Mouse (Mus musculus) limb, embryonic 12.5 days (tissue): ENCODE data around the gene Hpd. TPM values are rescaled to one million over a fixed set of nuclear protein-coding genes. Genes with fewer than 3 reads are reported as not detected.

Source experiments
- ATAC-seq: fragments of 200-750 bp; cut with Nextera tagmentation; 2 replicates; pipeline ENCODE4 v1.8.0; 2017; ENCODE audit warnings: low read depth, moderate TSS enrichment; ENCODE audit not compliant: insufficient number of reproducible peaks, insufficient read depth, low FRiP score, low TSS enrichment
- H3K27ac ChIP-seq: fragments of 300-500 bp; sonication (generic); 2 replicates; pipeline ENCODE4 v1.5.1; 2016; ENCODE audit warnings: mild to moderate bottlenecking, moderate library complexity
- H3K27me3 ChIP-seq: fragments of 300-500 bp; sonication (generic); 2 replicates; pipeline ENCODE4 v1.6.1; 2016; ENCODE audit warnings: mild to moderate bottlenecking, moderate library complexity
- H3K36me3 ChIP-seq: fragments of 300-500 bp; sonication (generic); 2 replicates; pipeline ENCODE4 v1.6.1; 2016; ENCODE audit warnings: mild to moderate bottlenecking, moderate library complexity
- H3K4me1 ChIP-seq: fragments of 300-500 bp; sonication (generic); replicated peaks from 2 replicates; pipeline ENCODE4 v1.6.1; 2016
- H3K4me2 ChIP-seq: fragments of 300-500 bp; sonication (generic); 2 replicates; pipeline ENCODE4 v1.6.1; 2016; ENCODE audit warnings: mild to moderate bottlenecking, moderate library complexity
- H3K4me3 ChIP-seq: fragments of 300-500 bp; sonication (generic); replicated peaks from 2 replicates; pipeline ENCODE4 v1.5.1; 2016; ENCODE audit warnings: mild to moderate bottlenecking
- H3K9ac ChIP-seq: fragments of 300-500 bp; sonication (generic); replicated peaks from 2 replicates; pipeline ENCODE4 v1.6.1; 2016; ENCODE audit warnings: mild to moderate bottlenecking, moderate library complexity
- H3K9me3 ChIP-seq: fragments of 300-500 bp; sonication (generic); 2 replicates; pipeline ENCODE4 v1.6.1; 2016; ENCODE audit warnings: mild to moderate bottlenecking, moderate library complexity
- WGBS: fragments of 180-500 bp; shearing (Covaris S2); methylation state at CpG from one replicate; pipeline ENCODE4 v1.1.7; 2016; 5-methylcytosine and 5-hydroxymethylcytosine counted together
- polyA plus RNA-seq: library from polyadenylated mRNA; unstranded; fragments of >200 nt; fragmentation: Nextera tagmentation; extraction: Ambion mirVana; gene quantifications from 2 replicates; pipeline ENCODE4 v1.2.1, GENCODE M21; 2016

Hpd gene
- polyA plus RNA-seq, 1 experiment from 2014 or later: not detected

- Histone ChIP-seq H3K9ac (no peak overlapping the region), H3K4me3 (no peak overlapping the region), H3K27ac (no peak overlapping the region), H3K4me1 (no peaks in the 10 kb centered on the region), H3K27me3 (peaks cover 8% of the 10 kb centered on the region), H3K9me3 (no peaks in the 10 kb centered on the region), H3K36me3 (no peaks in the 10 kb centered on the region), H3K4me2 (no peak overlapping the region)
- 84% methylated on average over 6 of the region's 6 CpGs for WGBS
- no peak for ATAC-seq
Measured at GRCm38 (mm10) chr5:123185966-123186365, 3.4 kb upstream of the Hpd start.

- no peak for ATAC-seq
- Histone ChIP-seq H3K4me1 (no peaks in the 10 kb centered on the region), H3K27me3 (peaks cover 8% of the 10 kb centered on the region), H3K4me3 (no peak overlapping the region), H3K36me3 (no peaks in the 10 kb centered on the region), H3K9me3 (0 out of 2 replicates have a peak, but pooled peaks cover 5% of the 10 kb centered on the region), H3K4me2 (no peak overlapping the region), H3K9ac (no peak overlapping the region), H3K27ac (no peak overlapping the region)
- 72% methylated on average over 6 of the region's 6 CpGs for WGBS
Measured at GRCm38 (mm10) chr5:123181536-123181935, 991 bp downstream of the Hpd start.

GRCm38 (mm10) chr5:123180390-123180789 is 2.1 kb downstream of the Hpd start:
- peaks cover 8% of the 10 kb centered on the region for H3K27me3 ChIP-seq
- no peak for ATAC-seq
- H3K4me2 ChIP-seq: no peak overlapping the region
- no peak overlapping the region for H3K27ac ChIP-seq
- H3K4me3 ChIP-seq: no peak overlapping the region
- H3K4me1 ChIP-seq: no peaks in the 10 kb centered on the region
- 0 out of 2 replicates have a peak, but pooled peaks cover 5% of the 10 kb centered on the region for H3K9me3 ChIP-seq
- H3K36me3 ChIP-seq: no peaks in the 10 kb centered on the region
- no peak overlapping the region for H3K9ac ChIP-seq
- 92% methylated on average over 15 of the region's 15 CpGs for WGBS

- no peak overlapping the region for H3K4me2 ChIP-seq
- no peaks in the 10 kb centered on the region; the same call in 1 of the 2 replicates for H3K27me3 ChIP-seq
- H3K9me3 ChIP-seq: peaks cover 5% of the 10 kb centered on the region; the same call in 1 of the 2 replicates
- H3K4me1 ChIP-seq: no peaks in the 10 kb centered on the region
- no peak overlapping the region for H3K4me3 ChIP-seq
- H3K27ac ChIP-seq: no peak overlapping the region
- no peak overlapping the region for H3K9ac ChIP-seq
- H3K36me3 ChIP-seq: no peaks in the 10 kb centered on the region
- 86% methylated on average over 5 of the region's 5 CpGs for whole genome bisulfite sequencing
- ATAC-seq: no peak
Measured at GRCm38 (mm10) chr5:123178792-123179191, 3.7 kb downstream of the Hpd start.

GRCm38 (mm10) chr5:123171646-123172350 is 10.7 kb downstream of the Hpd start:
- WGBS: 12% methylated on average over 22 of the region's 22 CpGs
- peaks cover 24% of the 10 kb centered on the region for H3K4me1 ChIP-seq
- no peaks in the 10 kb centered on the region for H3K27me3 ChIP-seq
- peaks cover 7% of the 10 kb centered on the region for H3K36me3 ChIP-seq
- no peaks in the 10 kb centered on the region; the same call in 1 of the 2 replicates for H3K9me3 ChIP-seq
- H3K27ac ChIP-seq: peak overlapping the region; percentile 56; the same call in 1 of the 2 replicates
- peak overlapping the region; percentile 34 for H3K4me3 ChIP-seq
- peak; percentile 80 for ATAC-seq
- H3K9ac ChIP-seq: 0 out of 2 replicates have a peak overlapping the region, but pooled peaks have one; percentile 1
- H3K4me2 ChIP-seq: peak overlapping the region; percentile 51

GRCm38 (mm10) chr5:123170365-123170764 is 12.2 kb downstream of the Hpd start:
- H3K27ac ChIP-seq: 0 out of 2 replicates have a peak overlapping the region, but pooled peaks have one; percentile 1
- no peaks in the 10 kb centered on the region for H3K27me3 ChIP-seq
- H3K4me3 ChIP-seq: no peak overlapping the region
- H3K9ac ChIP-seq: no peak overlapping the region
- H3K4me1 ChIP-seq: peaks cover 24% of the 10 kb centered on the region
- no peak overlapping the region for H3K4me2 ChIP-seq
- H3K36me3 ChIP-seq: peaks cover 21% of the 10 kb centered on the region
- 80% methylated on average over 9 of the region's 9 CpGs for WGBS
- no peak for ATAC-seq
- H3K9me3 ChIP-seq: no peaks in the 10 kb centered on the region; the same call in 1 of the 2 replicates

GRCm38 (mm10) chr5:123169284-123169683 is 13.2 kb downstream of the Hpd start, which contains the start of gene Psmd9:
TSS of gene Psmd9 (plus strand) at chr5:123169413.
- H3K4me1 ChIP-seq: peaks cover 24% of the 10 kb centered on the region
- H3K27ac ChIP-seq: peak within 1 kb of the TSS; percentile 1; the same call in 1 of the 2 replicates
- no peak within 1 kb of the TSS for H3K4me3 ChIP-seq
- no peak for ATAC-seq
- 88% methylated on average over 5 of the region's 5 CpGs for WGBS
- no peaks in the 10 kb centered on the region for H3K9me3 ChIP-seq
- no peak within 1 kb of the TSS for H3K4me2 ChIP-seq
- no peak within 1 kb of the TSS for H3K9ac ChIP-seq
- H3K27me3 ChIP-seq: no peaks in the 10 kb centered on the region
- peaks cover 26% of the 10 kb centered on the region for H3K36me3 ChIP-seq

- no peak for ATAC-seq
- peaks cover 43% of the 10 kb centered on the region for H3K36me3 ChIP-seq
- H3K4me3 ChIP-seq: no peak overlapping the region
- no peaks in the 10 kb centered on the region for H3K27me3 ChIP-seq
- no peak overlapping the region for H3K4me2 ChIP-seq
- H3K4me1 ChIP-seq: peaks cover 17% of the 10 kb centered on the region
- H3K9me3 ChIP-seq: no peaks in the 10 kb centered on the region
- no peak overlapping the region for H3K9ac ChIP-seq
- WGBS: 84% methylated on average over 5 of the region's 5 CpGs
- H3K27ac ChIP-seq: no peak overlapping the region
Measured at GRCm38 (mm10) chr5:123167591-123167990, 14.9 kb downstream of the Hpd start.

- H3K27ac ChIP-seq: no peak overlapping the region
- no peak for ATAC-seq
- H3K9me3 ChIP-seq: no peaks in the 10 kb centered on the region
- H3K4me2 ChIP-seq: no peak overlapping the region
- WGBS: 89% methylated on average over 10 of the region's 10 CpGs
- no peaks in the 10 kb centered on the region for H3K27me3 ChIP-seq
- no peak overlapping the region for H3K9ac ChIP-seq
- peaks cover 55% of the 10 kb centered on the region for H3K36me3 ChIP-seq
- no peak overlapping the region for H3K4me3 ChIP-seq
- peaks cover 6% of the 10 kb centered on the region for H3K4me1 ChIP-seq
Measured at GRCm38 (mm10) chr5:123166437-123166836, 16.1 kb downstream of the Hpd start.

- no peaks in the 10 kb centered on the region for H3K9me3 ChIP-seq
- no peak for ATAC-seq
- no peaks in the 10 kb centered on the region for H3K4me1 ChIP-seq
- H3K27ac ChIP-seq: no peak overlapping the region
- H3K4me2 ChIP-seq: no peak overlapping the region
- 91% methylated on average over 9 of the region's 9 CpGs for WGBS
- peaks cover 88% of the 10 kb centered on the region for H3K36me3 ChIP-seq
- H3K9ac ChIP-seq: no peak overlapping the region
- no peak overlapping the region for H3K4me3 ChIP-seq
- no peaks in the 10 kb centered on the region for H3K27me3 ChIP-seq
Measured at GRCm38 (mm10) chr5:123162942-123163341, 19.6 kb downstream of the Hpd start.

GRCm38 (mm10) chr5:123160341-123160740 is 22.2 kb downstream of the Hpd start:
- no peak for ATAC-seq
- WGBS: 92% methylated on average over 15 of the region's 15 CpGs
- H3K4me3 ChIP-seq: no peak overlapping the region
- H3K9me3 ChIP-seq: no peaks in the 10 kb centered on the region
- no peak overlapping the region for H3K27ac ChIP-seq
- no peak overlapping the region for H3K9ac ChIP-seq
- no peaks in the 10 kb centered on the region for H3K4me1 ChIP-seq
- H3K36me3 ChIP-seq: peaks cover 90% of the 10 kb centered on the region
- H3K27me3 ChIP-seq: no peaks in the 10 kb centered on the region
- no peak overlapping the region for H3K4me2 ChIP-seq
